Mouse (Mus musculus) spleen, embryonic (tissue): ENCODE data around the gene Sytl3.
"Not testable (repeated sequence)": the region's sequence is repeated elsewhere in the genome, so short reads cannot be mapped to it uniquely, and the experiment has no call there.

ENCODE experiments used
- CTCF ChIA-PET: fragments of 350-600 bp; sonication (Branson Sonifier 250); formaldehyde crosslinking; loops from one replicate; lab custom pipeline; 2022; lab: Charles Lee

Sytl3 gene

DNA sequence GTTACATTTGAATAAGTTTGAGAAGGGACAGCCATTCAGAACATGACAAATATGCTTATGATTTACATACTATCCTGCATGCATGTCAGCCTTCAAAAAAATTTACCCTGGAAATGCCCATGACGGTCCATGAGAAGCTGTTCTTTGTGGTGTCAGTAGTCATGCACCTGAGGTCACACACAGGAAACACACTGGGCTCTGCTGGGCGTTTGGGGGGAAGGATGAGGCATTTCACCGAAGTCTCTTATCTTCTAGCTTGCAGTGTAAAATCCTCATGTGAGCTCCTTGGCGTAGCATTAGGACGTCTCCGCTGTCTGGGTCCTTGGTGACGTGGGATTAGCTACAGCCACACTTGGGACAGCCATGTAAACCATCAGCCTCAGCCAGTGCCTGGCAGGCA, at the start of gene Sytl3:
Gene Sytl3, plus strand, starts transcription at position 293 of the 400 bp plus-strand sequence.
- CTCF ChIA-PET = not testable (repeated sequence)

DNA sequence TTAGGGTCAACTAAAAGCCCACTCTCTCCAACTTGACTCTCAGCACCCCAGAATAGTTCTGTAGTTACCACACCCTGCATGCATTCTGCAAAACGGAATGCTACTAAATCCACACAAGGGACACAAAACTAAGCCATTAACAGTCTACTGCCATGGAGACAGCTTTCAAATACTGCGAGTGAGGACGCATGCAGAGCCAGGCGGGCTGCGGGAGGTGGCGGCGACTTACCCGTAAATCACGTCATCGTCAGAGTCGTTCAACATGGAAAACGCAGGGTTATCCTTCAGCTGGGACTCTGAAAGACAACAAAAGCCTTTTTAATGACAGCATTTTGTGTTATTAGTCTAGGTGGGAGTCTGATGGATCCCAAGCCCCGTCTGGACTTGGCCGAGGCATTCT, 45.4 kb upstream of the Sytl3 start:
- CTCF ChIA-PET = not testable (repeated sequence)

DNA sequence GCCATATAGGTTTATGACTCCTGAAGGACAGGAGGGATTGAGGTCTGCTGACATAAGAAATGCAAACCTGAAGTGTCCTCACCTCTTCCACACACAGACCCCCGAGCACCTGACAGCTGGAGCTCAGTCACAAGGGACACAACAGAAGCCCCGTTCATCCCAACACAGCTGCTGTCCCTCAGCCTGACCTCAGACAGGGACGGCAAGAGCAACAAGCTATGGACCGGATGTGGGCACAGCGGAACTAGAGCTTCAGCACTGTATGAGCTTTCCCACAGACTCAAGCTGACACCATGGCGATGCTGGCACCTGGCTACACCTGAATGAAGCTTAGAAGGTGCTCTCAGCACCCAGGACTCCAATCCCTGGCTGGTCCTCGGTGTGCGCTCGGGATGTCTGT, 44.6 kb upstream of the Sytl3 start:
- CTCF ChIA-PET = not testable (repeated sequence)

DNA sequence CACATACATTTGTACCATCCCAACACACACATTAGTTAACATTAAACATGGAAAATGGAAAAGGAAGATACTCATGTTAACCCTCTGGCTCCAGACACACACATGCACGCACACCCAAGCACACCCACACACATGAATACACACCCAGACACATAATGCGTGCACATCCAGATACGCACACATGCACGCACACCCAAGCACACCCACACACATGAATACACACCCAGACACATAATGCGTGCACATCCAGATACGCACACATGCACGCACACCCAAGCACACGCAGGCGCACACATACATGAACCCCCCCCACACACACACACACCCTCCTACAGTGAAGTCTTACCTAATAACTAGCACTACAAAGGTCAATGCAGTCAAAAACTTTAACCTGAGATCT, 42.2 kb upstream of the Sytl3 start:
- CTCF ChIA-PET = not testable (repeated sequence)

DNA sequence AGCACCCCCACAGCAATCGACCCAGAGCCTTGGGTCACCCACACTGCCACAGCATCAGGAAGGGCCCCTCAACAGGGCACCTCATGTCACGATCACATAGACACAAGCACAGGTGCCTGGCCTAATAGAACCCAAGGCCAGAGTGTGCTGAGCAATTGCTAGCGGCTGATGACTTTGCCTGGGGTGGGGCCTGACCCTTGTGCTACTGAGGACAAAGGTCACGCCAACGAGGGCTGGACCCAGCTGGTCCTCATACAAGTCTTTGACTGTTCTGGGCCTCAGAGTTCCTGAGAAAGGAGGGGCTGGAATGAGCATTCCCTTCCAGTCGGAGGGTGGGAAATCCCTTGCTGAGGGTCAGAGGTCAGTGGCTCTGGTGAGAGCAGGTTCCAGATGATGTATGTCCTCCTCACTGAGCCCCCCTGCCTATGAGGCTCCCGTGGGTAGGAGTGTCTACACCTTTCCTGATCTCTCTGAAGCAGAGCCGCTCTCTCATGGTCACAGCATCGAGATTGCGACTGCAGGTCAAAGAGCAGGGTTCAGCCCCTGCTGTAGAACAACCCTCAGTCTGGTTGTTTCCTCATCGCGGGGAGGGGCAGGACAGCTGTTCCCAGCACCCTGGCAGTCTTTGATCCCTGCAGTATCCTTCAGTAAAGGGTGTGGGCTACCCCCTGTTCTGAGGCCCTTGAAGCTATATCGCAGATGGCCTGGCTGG, 41.0 kb upstream of the Sytl3 start:
- CTCF ChIA-PET = not testable (repeated sequence)

DNA sequence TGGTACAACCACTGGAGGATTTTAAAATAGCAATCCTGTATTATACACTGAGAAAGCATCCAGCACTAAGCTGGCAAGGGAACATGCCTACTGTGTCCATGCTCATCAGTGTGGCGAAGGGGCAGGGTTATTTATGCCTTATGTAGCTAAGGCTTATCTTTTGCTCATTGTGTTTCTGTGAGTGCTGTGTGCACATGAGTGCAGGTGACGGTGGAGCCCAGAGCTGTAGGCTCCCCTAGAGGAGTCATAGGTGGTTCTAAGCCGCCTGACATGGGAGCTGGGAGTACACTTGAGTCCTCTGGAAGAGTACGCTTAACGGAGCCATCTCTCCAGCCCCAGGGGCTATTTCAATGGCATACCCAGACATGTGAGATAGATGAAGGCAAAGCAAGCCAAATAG, 39.6 kb upstream of the Sytl3 start:
- CTCF ChIA-PET = not testable (repeated sequence)

DNA sequence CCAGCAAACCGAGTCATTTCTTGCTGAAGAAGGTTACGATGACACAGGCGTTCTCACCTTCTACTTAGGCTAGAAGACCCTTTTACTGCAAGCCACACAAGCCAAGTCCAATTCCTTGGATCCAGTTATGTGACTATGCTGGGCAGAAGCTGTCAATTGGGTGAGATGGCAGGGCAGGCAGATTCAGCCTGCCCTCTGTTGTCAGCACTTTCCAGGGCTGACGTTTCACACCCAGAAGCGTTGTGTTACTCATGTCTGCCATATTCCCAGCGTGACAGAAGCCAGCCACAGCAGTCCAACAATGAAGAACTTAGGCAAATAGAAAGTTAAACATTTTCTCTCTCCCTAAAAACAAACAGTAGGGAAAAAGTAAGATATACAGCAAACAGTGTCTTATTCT, 38.9 kb upstream of the Sytl3 start:
- CTCF ChIA-PET = not testable (repeated sequence)

DNA sequence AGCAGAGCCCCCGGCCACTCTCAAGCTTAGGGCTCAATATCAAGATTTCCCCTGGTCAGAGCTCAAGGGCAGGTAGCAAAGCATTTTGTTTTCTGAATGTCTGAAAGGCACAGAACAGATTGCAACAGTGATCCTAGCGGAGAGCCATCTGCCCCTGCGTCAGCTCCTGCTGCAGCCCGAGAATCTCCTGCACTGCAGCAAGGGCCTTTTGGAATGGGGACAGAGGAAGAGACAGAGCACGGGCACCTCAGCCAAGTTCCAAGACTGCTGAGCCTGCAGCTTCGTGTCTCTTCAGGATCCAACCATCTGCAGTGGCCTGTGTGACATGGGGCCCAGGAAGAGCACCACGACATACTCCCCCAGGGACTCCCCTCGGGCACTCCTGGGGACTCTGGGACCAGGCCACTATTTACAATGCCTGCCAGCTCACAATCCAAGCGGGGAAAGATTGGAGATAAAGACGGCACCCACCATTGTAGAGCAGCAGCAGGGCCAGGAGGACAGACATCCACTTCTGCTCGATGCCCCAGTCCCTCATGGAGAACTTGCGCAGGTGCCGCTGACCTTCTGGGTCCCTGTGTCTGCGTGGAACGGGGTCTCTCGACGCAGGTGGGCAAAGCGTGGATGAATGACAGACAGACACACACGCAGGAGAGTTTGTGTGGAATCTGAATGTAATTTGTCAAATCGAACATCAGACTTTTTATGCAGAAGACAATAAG, 38.0 kb upstream of the Sytl3 start:
- CTCF ChIA-PET = not testable (repeated sequence)

DNA sequence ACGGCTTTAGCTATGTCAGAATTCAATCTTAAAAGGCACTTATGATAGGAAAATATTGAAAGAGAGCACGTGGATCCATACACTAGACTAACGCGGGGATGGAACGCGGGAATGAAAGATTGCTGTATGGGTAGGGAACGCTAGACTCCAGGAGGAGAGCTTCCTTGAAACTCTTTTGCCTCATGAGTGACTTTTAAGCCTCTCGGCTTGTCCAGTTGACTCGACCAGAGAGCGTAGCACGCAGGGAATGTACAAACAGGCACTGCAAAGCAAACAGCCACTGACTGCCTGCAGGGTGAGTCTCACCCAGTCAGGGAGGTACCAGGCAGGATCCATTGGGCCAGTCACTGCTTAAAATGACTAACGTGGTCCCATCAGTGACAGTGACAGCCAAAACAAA, 36.9 kb upstream of the Sytl3 start:
- CTCF ChIA-PET = not testable (repeated sequence)

DNA sequence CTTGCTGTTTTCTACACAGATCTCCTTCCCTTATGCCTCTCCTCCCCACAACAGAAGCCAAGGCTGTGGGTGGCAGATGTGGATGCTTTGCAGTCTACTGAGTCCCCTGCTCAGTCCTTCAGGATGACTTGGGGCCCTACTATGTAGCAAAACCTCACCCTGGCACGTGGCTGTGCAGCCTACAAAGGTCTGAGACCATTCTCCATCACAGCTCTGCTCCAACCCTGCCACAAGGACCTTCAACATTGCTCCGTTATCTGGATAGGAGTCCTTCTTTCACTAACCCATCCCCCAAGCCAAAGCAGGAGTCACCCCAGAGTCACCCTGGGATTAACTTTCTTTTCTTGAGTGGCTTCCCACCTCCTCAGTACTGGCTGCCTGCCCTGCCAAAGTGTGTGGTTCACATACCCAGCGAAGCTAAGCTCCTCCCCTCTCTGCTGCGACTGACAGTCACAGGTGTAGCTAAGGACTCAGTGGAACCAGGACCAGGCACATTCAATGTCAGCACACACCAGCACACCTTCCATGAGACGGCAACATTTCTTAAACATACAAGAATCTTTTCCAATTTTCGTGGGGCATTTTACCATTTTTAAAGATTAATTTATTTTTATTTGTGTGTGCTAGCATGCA, 33.9 kb upstream of the Sytl3 start:
- CTCF ChIA-PET = not testable (repeated sequence)

DNA sequence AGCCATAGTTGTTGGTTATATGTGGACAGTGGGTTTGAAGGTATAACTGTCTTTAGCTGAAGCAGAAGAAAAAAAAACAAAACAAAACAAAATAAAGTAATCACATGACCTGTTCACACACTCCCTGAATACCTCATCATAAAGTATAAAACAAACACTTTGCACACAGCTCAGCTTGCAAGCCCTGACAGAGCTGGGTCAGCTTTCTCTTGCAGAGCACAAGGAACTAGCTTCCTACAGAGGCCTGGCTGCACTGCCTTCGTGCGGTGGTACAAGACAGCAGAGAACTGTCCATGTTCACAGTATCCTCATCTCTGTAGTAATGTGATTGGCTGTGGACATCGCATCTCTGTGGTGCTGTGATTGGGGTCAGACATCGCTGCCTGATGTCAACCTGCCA, 28.5 kb upstream of the Sytl3 start:
- CTCF ChIA-PET = not testable (repeated sequence)

DNA sequence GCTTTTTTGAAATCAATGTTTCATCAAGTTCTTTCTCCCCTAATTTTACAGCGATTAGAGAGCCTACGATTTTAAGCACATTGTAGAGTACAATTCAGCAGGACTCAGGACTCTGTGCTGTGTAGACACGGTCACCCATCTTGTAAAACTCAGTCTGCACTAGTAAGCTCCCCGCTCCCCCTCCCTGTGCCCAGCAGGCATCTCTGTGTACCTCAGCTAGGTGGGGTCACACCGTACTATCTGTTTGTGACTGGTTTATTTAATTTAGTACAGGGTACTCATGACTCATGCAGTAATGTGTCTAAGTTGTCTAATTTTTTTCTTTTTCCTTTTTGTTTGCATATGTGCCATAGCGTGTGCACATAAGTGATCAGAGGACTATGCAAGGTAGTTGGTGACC, 26.0 kb upstream of the Sytl3 start:
- CTCF ChIA-PET = interaction anchor here (0.6 kb wide), 1 partner anchor 145 kb away, joined by 4 read pairs; no protein-coding TSS in a partner anchor

DNA sequence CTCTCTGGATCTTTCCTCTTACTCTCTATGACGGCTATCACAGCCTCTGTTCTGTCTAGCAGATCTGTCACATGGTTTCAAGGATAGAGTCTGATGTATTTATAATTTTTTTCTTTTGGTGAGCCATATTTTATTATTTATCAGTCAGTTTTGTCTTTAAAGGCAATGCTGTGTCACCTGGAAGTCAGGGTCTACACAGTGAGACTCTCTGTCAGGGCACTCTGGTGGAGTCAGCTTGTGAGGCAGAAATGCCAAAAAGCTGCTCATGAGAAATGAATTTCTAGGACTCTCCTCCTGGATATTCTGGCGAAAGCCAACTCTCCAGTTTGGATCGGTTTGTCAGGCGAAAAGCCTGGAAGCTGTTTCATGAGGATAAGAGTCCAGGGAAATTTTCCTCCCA, 23.1 kb upstream of the Sytl3 start:
- CTCF ChIA-PET = not testable (repeated sequence)

DNA sequence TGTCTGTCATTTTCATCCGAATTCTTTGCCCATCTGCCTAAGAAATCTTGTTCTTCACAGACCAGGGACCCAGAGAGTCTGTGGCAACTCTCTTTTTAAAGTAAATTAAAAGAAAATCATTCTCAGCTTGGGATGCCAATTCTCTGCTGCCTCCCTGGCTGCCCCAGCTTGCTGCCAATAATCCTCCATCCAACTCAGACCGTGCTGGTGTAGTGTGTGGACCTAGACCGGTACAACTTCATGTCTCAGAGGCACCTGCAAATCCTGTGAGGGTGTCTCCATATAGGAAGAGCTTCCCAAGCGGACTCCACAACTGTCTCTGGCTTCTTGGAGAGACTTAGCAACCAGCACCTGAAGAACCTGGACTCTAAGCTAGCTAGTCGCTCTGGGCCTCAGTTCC, 22.0 kb upstream of the Sytl3 start:
- CTCF ChIA-PET = no interaction called here

DNA sequence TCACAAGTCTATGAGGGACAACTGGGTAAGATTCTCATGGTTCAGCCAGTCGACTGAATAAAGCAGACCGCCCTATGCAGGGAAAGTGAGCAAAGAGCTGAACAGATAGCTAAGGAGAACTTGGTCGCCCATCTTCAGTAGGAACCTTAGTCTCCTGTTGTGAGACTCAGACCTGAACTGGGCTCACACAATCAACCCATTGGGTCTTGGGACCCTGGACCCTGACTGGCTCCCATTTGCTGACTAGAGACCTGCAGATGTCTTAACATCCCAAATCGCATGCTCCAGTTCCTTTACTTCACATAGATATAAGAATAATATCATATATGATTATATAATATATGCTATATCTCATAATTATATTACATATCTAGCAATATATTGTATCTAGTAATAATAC, 21.5 kb upstream of the Sytl3 start:
- CTCF ChIA-PET = not testable (repeated sequence)

DNA sequence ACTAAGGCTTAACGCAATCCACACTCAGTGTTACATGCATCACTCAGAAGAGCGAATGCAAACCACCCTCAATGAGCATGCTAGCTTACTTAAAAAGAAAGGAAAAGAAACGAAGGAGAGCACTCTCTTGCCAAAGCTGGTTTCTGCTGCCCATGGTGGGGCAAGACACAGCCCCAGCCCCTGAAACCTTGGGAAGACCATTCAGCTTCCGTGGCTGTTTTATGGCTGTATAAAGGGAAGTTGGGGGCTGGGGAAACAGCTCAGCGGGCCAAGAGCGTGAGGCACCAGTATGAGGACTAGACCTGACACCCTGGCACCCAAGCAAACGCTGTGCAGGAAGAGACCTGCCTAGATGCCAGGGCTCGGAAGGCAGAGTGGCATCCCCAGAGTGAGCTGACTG, 20.4 kb upstream of the Sytl3 start:
- CTCF ChIA-PET = not testable (repeated sequence)

DNA sequence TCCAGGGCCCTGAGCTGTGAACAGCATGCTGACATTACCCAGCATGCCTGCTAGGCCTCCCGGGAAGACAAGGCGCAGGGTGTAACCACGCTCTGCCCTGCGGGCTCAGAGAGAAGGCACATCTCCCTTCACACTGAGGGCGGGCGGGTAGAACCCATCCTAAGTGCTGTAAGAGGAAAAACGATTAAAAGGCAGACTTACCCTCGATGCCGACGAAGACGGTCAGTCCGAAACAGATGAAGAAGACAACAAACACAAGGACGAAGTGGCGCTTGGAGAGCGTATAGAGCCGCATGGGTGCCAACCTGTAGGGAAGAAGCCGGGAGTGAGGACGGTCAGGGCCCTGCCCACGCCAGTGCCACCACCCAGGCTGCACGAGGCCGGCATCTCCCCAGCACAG, 19.4 kb upstream of the Sytl3 start:
- CTCF ChIA-PET = not testable (repeated sequence)

DNA sequence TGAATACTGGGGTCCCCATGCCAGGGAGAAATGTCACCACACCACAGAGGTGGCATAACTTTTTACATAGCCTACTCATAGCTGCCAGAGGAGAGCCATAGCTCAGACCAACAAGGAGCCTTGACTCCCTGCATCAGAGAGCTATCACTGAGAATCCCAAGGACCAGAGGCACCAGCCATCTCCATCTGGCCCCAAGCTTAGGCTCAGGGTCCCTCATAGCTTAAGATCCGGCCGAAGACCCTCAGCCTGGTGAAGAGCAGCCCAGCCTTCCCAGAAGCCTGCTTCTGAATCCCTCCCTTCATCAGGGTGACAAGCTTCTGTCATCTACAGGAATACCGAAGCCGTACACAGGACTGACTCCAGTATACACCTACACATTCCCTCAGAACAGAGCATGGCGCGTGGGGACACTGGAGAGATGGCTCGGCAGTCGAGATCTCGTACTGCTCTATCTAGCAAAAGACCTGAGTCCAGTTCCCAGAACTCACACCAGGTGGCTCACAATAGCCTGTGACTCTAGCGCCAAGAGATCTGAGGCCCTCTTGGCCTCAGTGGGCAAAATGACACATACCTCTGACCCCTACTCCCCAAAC, 18.8 kb upstream of the Sytl3 start:
- CTCF ChIA-PET = not testable (repeated sequence)

DNA sequence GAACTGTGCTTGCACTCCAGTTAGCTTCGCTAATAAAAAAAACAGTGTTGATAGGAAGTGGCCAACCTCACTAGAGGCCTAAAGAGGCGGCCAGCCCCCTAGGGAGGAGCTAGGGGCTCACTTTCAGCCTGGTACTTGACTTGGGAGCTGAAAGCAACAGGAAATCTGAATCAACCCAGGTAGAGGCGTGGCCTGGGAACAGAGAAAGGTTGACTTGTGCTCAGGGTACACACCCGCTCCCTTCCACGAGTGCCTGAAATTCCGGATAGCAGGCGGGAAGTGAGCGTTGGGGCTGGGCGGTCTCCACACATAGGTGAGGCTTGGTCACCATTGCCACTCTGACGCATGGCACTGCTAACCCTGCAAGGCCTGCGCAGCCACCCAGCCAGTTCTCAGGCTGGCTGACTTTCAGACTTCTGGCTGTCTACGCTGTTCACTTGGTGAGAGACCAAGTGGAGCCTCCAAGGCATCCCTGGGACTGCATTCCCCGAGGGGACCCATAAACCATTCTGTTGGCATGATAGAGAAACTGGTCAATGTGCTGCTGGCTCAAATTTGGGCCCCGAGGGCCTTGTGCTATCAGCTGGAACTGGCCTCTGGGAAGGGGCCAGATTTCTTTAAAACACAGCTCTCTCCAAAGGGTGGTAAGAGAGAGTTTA, 18.0 kb upstream of the Sytl3 start:
- CTCF ChIA-PET = not testable (repeated sequence)

DNA sequence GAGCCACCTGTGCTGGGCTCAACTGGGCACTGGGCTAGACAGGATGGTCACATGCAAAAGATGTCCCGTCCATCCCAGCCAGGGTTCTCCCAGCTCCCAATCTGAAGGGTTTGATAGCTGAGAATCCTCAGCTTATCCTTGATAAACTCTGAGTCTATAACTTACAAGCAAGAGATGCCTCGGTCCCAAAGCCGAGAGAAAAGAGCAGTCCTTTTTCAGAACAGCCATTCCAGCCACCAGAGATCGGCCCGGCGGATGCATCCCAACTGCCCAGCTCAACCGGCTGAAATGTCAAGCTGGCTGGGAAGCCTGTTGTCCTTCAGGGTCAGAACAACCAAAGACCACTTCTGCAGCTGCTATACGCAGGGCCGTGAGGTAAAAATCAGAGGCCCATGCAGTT, 14.7 kb upstream of the Sytl3 start:
- CTCF ChIA-PET = not testable (repeated sequence)

DNA sequence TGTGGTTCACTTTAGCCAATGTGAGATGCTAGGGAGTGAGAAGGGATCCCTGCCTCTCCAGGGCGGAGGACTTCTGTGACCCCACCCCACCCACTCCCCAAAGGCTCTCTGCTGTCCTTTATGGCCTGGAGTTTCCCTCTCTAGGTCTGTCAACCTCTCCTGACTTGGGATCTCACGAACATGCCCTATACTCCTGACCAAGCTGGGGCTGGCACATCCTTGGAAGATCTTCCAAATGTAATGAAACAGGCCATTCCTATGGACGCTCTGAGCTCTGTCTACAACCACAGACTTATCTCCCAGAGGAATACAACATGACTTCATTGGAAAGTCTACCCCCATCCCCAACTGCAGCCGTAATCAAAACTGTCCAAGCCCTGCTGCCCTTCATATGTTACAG, 14.2 kb upstream of the Sytl3 start:
- CTCF ChIA-PET = not testable (repeated sequence)

DNA sequence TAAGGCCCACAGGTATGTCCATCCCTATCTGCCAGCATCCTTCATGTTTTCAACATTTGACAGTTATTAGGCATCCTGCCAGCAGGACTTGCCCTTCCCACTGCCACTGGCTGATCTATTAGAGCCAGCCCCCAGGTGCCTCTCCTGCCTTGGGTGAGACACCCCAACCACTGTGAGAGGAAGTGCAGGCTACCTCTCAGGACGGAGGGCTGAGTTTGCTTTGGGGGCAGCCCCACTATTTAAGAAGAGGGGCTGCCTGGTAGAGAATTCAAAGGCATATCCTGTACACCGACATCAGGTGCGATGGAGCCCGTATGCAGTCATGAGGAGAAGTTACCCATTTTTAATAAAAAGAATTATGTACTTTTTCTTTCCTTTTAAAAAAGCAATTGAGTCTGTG, 13.2 kb upstream of the Sytl3 start:
- CTCF ChIA-PET = not testable (repeated sequence)
